Mouse (Mus musculus): ENCODE measurements around the gene Asap2. TPM values are rescaled to one million over a fixed set of nuclear protein-coding genes. Genes with fewer than 3 reads are reported as not detected.
A peak's percentile ranks its signal among the peaks of the same experiment; 100 is the strongest.

Gene Asap2
- total RNA-seq, 2 experiments from 2014 or later, result 35.4 to 43.7 TPM

DNA sequence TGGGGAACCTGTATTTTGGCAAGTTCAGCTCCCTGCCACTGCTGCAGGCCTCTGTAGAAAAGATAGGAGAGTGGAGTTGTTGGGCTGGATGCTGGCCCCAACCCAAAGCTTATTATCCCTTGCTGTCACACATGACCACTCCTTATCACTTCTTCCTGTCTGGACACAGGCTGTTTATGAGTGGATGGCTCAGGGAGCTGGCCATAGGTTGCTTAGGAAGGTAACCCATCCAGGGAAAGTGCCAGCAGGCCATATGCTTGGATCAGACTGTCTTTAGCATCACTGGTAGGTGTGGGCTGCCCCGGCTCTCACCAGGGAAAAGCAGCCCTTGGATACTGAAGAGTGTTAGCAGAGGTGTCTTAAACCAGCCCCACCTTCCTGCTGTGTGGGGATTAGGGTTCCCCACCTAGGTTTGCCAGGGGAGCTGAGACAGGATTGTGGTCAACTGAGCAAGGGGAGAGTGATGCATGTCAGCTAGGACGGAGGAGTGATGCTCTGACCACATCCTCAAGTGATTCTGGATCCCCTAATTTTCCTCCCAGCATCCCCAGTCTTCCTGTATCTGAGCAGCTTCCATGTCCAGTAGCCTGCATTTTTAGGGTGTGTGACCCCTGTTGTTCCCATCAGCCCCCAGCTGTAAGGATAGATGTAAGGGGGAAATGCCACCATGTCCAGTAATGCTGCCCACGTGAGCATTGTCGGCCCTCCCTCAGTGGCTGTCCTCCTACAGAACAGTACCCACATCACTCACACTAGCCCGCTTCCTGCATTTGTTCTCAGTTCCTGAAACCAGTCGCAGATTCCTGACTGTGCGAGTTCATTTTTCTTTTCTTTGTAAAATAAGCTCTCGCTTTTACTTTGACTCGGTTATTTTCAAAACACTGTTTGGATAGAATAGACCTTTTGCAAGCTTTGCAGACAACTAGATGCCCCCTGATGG lies 138.9 kb downstream of the Asap2 start:
- intact Hi-C loops (cut with DNase I), result loop anchor here (5.0 kb wide), 1 partner anchor 33 kb away; no protein-coding TSS in a partner anchor
- DNase-seq (ENCODE audit: low spot score in 2 of 2), result no peak

DNA sequence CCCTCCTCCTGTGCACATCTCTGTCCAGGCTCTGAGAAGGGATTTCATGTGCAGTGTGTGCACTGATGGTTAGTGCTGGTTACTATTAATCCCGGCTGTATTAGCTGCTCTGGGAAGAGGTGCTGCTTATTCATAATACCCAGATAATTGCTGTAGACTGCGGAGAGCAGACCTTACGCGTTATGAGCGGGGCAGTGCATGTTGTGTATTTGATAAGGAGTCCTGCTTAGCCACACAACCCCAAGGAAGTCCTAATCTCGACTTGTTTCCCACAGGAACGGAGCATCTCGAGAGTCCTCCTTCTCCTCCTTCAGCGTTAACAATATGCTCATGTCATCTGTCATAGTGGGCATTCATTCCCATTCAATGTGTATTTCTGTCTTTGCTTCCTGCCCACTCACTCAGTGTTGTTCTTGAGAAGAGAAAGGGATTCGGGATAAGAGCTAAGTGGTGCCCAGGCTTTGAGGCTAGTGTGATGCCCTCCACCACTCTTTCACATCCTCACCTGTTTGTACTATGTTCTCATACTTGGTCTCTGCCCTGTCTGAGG lies 140.1 kb downstream of the Asap2 start:
- intact Hi-C loops (cut with DNase I), result no loop called here
- peak in 1 of 2 experiments; percentile 64 for DNase-seq (ENCODE audit: low spot score in 2 of 2)

DNA sequence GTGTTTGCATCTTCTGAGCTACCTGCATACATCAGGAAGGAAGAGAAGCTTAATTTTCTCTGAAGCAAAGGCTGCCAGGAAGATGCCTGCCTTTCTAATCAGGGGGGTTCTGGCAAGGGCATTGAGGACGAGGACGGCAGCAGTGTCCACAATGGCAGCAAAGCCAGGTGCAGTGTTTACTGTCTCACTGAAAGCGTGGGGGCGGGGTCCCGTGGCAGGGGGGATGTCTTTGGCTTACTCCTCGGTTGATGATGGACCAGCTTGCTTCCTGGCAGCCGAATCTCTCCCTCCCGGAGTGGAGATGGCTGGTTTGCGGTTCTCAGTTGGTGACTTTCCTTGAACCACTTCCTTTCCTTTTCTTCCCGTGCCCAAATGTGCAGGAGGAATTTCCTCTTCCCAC lies 142.3 kb downstream of the Asap2 start:
- no peak for DNase-seq (ENCODE audit: low spot score in 2 of 2)
- intact Hi-C loops (cut with DNase I), result no loop called here

DNA sequence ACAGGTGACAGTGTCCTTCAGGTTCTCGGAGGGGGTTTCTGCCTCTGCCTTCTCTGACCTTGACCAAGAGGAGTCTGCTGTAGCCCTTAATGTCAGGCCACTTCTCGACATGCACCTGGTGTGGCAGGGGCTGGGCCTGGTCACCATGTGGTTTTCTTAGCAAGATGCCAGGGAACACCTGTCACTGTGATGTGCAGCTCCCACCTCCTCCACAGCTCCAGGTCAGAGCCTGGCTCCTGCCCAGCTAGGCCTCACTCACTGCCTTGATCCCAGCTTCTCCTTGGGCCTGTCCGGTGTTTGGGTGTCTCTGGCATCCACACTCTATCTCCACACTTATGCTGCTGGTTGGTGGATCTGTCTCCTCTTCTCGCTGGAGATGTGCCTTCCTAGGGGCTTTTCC lies 142.8 kb downstream of the Asap2 start:
- no peak for DNase-seq (ENCODE audit: low spot score in 2 of 2)
- intact Hi-C loops (cut with DNase I), result no loop called here

DNA sequence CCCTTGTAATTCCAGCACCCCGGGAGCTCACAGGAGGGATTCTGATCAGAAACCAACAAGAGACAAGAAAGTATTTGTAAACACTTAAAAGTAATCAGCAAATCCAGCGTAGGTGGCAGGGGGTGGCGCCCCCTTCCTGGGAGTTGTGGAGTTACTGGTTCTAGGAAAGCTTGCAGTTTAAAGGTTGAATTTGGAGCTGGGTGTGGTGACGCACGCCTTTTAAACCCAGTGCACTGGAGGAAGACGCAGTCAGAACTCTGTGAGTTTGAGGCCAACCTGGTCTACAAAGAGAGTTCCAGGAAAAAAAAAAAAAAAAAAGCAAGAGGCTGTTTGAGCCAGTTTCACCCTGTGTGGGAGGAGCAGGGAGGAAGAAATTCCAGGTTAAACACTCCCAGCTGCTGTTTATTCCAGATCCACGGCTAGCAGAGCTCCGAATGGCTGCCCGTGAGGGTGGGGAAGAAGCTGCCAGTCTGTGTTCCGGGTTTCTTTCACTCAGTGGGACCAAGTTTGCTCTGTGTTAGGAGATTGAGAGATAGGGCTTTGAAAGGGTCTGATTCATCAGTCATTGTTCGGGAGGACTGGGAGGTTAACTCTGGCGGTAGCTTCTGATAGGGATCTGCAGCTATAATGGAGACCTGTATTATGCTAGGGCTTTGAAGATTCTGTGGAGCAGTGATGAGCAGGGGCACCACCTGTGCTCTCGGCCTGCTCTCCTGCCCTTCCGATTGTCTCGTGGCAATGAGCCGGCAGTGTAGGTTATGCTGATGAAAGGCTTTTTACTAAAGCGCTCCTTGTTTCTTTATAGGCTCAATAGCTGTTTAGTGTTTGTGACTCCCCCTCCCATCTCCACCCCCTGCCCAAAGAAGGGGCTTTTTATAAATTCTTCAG lies 144.0 kb downstream of the Asap2 start:
- intact Hi-C loops (cut with DNase I), result no loop called here
- no peak for DNase-seq (ENCODE audit: low spot score in 2 of 2)

DNA sequence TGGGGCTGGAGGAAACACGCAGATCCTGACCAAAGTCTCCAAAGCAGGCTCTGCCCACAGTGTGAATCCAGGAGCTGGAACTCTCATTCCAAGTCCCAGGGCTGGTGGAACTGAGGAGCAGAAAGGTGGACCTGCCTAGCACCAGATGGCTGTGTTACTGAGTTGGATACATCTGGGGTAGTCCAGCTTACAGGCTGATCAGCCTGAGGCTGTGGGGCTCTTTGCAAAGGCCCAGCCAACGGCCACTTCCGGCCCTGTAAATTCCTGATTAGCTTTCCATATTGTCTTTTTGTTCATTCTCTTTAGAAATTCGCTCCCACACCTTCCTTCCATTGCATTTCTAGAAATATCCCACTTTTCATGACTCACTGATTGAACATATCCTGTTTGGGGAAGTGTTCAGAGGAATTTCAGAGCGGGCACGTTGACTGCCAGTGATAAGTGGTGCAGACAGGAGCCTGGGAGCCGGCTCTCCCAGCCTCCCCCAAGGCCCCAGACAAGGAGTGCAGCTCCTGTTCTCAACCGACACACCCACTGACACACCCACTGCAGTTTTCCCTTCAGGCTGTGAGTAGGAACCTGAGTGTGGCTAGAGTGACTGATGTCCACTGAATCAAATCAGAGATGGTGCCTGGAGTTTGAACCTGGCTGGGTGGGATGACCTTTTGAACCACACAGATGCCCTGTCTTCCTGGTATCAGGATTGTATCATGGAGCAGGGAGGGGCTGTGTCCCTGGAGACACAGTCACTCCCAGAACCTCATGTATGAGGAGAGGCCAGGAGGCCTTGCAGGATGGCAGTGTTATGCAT lies 145.6 kb downstream of the Asap2 start:
- peak in 1 of 2 experiments; percentile 78 for DNase-seq (ENCODE audit: low spot score in 2 of 2)
- intact Hi-C loops (cut with DNase I), result loop anchor here (5.0 kb wide), 1 partner anchor 86 kb away; no protein-coding TSS in a partner anchor

DNA sequence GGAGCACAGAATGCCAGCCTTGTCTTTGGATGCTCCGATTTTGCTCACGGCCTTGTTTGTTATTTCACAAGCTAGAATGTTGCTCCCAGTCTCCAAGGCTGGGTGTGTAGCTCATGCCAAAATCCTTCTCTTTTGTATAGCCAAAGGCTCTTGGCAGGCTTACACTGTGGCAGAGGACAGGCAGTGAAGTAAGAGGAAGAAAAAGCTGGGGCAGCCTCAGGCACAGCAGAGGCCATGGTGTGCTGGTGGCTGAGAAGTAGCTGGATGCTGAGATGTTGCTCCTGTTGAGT lies 146.1 kb downstream of the Asap2 start:
- DNase-seq (ENCODE audit: low spot score in 2 of 2), result peak in 1 of 2 experiments; percentile 73
- intact Hi-C loops (cut with DNase I), result loop anchor here (5.0 kb wide), 1 partner anchor 86 kb away; no protein-coding TSS in a partner anchor

DNA sequence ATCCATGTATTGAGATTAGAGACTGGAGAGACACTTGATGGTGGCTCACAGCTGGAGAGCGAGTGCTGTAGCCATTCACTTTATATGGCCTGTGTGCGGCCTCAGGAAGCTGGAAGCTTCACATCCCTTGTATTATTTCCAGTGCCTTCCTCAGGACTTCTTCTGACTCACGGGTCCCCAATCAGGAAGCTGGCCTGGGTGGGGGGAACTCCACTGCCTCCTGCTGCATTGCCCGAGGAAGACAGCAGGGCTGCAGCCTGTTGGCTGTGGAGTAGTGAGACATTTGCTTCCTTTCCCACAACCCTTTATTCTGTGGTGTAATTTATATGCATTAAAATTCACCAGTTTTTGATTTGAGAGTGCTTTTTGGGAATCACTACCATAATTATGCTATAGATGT lies 149.3 kb downstream of the Asap2 start:
- intact Hi-C loops (cut with DNase I), result loop anchor here (5.0 kb wide), 1 partner anchor 83 kb away; no protein-coding TSS in a partner anchor

DNA sequence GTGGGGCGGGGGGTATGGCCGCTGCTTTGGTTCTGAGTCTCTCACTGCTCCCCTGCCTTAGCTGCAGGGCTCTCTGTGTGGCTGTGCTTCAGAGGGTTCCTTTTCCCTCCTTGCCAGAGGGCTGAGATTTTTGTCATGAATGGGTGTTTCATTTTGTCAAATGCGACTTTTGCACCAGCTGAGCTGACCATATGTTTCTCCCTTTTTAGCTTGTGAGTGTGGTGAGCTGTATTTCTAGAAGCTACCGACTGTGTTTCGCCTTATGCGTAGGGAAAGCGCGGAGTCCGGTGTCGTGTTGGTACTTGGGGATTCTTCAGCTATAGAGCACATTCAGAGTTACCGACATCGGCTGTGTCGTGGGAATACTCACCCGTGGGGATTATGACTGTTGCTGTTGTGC lies 149.9 kb downstream of the Asap2 start:
- intact Hi-C loops (cut with DNase I), result loop anchor here (2.0 to 5.0 kb wide), 2 partner anchors 21 to 62 kb away; no protein-coding TSS in a partner anchor
- DNase-seq (ENCODE audit: low spot score in 2 of 2), result peak; percentile 67 to 96

More for the DNA sequence above, 149.3 kb downstream of the Asap2 start:
- no peak for DNase-seq (ENCODE audit: low spot score in 2 of 2)

DNA sequence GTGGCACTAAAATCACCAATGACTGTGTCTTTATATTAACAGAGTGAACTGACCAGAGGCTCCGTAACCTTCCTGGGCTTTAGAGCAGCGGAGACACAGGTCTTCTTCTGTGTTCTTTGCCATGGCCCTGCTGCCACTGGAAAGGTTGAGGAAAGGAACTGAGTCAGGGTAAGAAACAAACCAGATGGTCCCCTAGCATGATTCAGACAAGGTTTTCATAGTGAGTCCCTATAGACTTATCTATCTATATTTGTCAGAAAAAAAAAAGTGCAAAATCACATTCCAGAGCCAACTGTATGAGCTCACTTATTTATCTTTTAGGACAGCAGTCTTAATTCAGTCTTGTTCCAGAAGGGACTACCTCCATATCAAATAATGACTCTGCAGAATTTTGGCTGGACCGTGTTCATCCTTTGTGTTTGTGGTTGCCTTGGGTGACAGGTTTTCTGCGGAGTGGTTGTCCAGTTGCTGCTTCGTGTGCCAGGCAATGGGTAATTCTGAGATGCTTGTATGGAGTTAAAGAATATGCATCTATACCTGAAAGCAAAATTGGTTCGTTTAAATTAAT lies 150.6 kb downstream of the Asap2 start:
- DNase-seq (ENCODE audit: low spot score in 2 of 2), result peak in 1 of 2 experiments; percentile 67
- intact Hi-C loops (cut with DNase I), result loop anchor here (2.0 to 5.0 kb wide), 2 partner anchors 20 to 61 kb away; no protein-coding TSS in a partner anchor

DNA sequence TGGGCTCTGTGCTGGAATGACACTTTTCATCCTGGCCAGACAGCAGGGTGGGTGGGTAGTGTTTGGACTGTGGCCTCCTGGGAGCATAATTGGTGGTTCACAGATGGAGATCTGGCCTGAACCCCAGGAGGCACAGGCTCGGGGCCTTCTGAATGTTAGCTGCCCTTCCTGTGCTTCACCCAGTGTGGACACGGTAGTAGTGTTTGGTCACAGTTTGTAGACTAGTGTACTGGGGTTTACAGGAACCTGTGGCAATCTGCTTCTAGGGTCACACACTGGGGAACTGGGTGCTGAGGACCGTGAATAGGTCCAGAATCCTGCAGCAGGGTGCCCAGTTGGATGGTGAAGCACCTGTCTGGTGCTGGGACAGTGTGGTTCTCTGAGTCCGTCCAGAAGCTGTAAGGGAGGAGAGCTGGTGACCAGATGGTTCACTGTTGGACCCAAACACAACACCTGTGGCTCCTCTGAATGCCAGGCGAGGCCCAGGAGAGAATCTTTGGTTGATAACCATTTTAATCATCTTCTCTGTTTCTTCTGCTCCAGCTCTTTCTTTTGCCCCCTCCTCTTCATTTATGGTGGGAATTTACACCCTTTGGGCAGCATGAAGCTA lies 151.5 kb downstream of the Asap2 start:
- intact Hi-C loops (cut with DNase I), result loop anchor here (2.0 to 5.0 kb wide), 2 partner anchors 19 to 61 kb away; no protein-coding TSS in a partner anchor
- DNase-seq (ENCODE audit: low spot score in 2 of 2), result no peak

DNA sequence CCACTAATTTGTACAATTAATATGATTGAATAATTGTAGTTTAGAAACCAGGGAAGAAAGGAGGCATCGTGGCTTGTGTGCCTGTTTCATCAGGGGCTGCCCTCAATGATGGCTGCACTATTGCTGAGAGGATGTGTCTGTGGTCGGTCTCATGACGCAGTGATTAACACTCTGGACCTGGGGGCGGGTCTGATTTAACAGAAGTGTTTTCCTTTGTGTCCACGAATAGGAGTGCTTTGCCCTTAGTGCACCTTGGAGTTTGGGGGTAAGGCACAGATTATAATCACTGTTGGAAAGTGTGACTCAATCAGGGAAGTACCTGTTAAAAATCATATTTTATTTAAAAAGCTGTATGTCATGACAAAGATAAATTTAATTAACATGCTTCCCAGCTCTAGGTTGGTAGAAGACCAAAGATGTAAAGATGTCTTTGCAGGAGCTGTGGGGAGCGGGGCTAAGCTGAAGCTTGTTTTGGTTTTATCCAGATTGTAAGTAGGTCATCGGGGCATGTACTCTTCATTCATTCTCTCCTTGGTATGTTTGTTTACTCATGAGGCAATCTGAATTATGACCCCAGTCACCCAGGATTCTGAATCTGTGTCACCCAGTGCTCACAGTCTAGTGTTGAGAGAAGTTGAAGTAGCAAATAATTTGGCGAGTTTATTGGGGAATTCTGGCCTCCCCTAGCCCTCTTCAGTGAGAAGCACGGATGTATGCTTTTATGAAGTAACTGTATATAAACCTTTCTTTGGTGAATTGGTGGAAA lies 152.4 kb downstream of the Asap2 start:
- no peak for DNase-seq (ENCODE audit: low spot score in 2 of 2)
- intact Hi-C loops (cut with DNase I), result loop anchor here (5.0 kb wide), 1 partner anchor 60 kb away; no protein-coding TSS in a partner anchor

DNA sequence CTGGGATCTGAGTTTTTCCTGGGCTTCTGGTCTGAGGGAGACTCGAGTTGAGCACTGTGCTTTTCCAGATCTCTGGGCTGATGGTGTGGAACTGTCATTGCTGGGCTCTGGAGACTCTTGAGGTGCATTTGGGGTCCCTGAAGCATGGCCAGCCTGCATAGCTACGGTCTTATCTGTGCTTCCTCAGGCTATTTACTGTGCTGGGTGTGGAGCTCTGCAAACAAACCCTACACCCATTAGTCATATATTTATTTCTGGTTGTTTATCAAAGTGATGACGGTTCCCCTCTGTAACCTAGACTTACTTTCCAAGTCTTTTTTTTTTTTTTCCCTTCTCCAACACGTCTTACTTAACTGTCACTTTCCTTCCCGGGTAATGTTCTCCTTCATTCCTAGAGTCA lies 154.3 kb downstream of the Asap2 start:
- no peak for DNase-seq (ENCODE audit: low spot score in 2 of 2)
- intact Hi-C loops (cut with DNase I), result loop anchor here (5.0 kb wide), 1 partner anchor 58 kb away; no protein-coding TSS in a partner anchor

DNA sequence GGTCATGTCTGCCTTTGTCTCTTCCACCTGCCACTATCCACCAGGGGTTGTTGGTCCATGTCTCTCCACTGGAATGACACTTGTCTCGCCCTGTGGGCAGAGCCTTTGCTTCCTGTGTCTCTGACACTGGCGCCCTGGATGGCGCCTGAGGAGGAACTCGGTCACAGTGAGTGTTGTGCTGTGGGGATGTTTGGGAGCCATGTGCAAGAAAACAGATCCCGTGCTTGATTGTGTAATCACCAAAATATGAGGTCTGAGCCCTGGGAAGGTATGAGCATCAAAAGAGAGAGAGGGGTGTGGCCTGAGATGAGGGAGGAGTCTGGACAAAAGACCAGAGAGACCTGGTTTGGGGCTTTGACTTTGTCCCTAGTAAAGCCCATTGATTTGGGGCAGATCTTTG lies 154.8 kb downstream of the Asap2 start:
- intact Hi-C loops (cut with DNase I), result no loop called here
- DNase-seq (ENCODE audit: low spot score in 2 of 2), result no peak

DNA sequence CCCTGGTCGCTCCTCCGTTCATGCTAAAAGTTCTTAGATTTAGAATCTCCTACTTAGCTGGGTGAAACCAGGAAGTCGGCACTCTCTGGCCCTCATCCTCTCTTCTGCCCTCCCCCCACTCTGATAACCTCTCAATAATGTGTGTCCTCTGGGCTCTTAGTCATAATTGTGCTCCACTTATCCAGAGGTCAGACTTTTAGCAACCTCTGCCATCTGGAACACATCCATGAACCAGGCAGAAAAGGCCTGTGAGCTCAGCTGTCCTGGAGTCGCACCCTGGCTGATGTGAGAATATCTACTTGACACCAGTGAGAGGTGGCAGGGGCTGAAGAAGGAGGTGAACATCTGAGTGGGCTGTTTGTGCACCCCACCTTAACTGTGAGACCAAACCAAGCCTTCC lies 156.6 kb downstream of the Asap2 start:
- DNase-seq (ENCODE audit: low spot score in 2 of 2), result no peak
- intact Hi-C loops (cut with DNase I), result no loop called here

DNA sequence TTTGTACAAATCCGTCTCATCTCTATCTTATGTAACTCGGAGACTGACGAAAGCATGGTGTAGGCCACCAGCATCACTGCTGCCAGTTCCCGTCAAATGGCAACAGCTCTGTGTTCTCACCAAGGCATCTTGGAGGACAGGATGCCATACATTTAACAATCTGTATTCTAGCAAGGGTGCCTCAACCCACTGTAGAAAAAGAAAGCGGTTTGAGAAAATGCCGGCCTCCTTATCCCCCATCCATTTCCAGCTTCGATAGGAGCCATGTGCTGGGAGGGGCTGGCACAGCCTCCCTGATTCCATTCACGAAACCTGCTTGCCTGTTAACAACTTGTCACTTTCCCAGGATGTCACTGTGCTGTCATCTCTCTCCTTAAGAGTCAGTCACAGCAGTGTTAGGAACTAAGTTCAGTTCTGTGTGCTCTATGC lies 163.0 kb downstream of the Asap2 start:
- intact Hi-C loops (cut with DNase I), result no loop called here

DNA sequence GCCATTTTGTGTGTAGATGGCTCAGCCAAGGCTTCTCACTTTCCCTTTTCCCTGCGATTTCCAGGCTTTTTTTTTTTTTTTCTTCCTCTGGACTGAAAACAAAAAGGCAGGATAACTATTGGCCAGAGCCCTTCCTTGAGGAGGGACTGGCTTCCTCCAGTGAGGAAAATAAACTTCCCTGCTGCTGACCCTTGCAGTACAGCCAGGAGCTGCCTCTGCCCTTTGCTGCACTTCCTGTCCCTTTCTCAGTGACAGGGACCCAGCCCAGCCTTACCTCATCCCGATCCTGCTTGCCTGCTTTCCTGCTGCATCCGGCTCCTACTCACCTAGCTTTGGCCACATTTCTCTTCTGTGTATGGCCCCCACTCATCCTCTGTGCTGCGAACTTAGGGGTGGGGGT lies 164.8 kb downstream of the Asap2 start:
- intact Hi-C loops (cut with DNase I), result no loop called here

More for the DNA sequence above, 163.0 kb downstream of the Asap2 start:
- DNase-seq (ENCODE audit: low spot score in 2 of 2), result peak; percentile 63 to 92

More for the DNA sequence above, 164.8 kb downstream of the Asap2 start:
- no peak for DNase-seq (ENCODE audit: low spot score in 2 of 2)
